Mouse (Mus musculus) myocyte (in vitro differentiated cells): ENCODE measurements around the gene Btrc.

Experiments
- CEBPB ChIP-seq: IDR thresholded peaks from 2 replicates; pipeline ENCODE4 v1.6.1; 2011; ENCODE audit warnings: mild to moderate bottlenecking, moderate library complexity; ENCODE audit not compliant: poor library complexity, insufficient read depth, severe bottlenecking
- E2F4 ChIP-seq: IDR thresholded peaks from one replicate; pipeline ENCODE4 v1.6.1; 2011; ENCODE audit warnings: mild to moderate bottlenecking, control low read depth, moderate library complexity; ENCODE audit not compliant: insufficient read depth
- MAX ChIP-seq: IDR thresholded peaks from one replicate; pipeline ENCODE4 v1.6.1; 2011; ENCODE audit warnings: low read depth, mild to moderate bottlenecking, control low read depth
- MYOD1 ChIP-seq, 3 experiments: IDR thresholded peaks; one replicate each; pipeline ENCODE4 v1.6.1; 2011; ENCODE audit warnings: control low read depth in 2 of 3, low read depth in 2 of 3, mild to moderate bottlenecking in 2 of 3, moderate library complexity in 1 of 3; ENCODE audit not compliant: insufficient read length in 2 of 3, control insufficient read depth in 1 of 3
- MYOG ChIP-seq, 3 experiments: IDR thresholded peaks; one replicate each; pipeline ENCODE4 v1.6.1; 2011; ENCODE audit warnings: control low read depth in 2 of 3, low read depth in 2 of 3, mild to moderate bottlenecking in 2 of 3; ENCODE audit not compliant: insufficient read length in 2 of 3, control insufficient read depth in 1 of 3, insufficient read depth in 1 of 3
- POLR2A ChIP-seq: IDR thresholded peaks from one replicate; pipeline ENCODE4 v1.6.1; 2011; ENCODE audit warnings: low read depth, mild to moderate bottlenecking, control low read depth, moderate library complexity; ENCODE audit not compliant: insufficient read length
- POLR2AphosphoS2 ChIP-seq: IDR thresholded peaks from one replicate; pipeline ENCODE4 v1.6.1; 2011; ENCODE audit warnings: low read depth, control low read depth; ENCODE audit not compliant: insufficient read length
- REST ChIP-seq: IDR thresholded peaks from one replicate; pipeline ENCODE4 v1.6.1; 2011; ENCODE audit warnings: mild to moderate bottlenecking, control low read depth, moderate library complexity; ENCODE audit not compliant: insufficient read depth, insufficient read length
- TCF12 ChIP-seq: IDR thresholded peaks from one replicate; pipeline ENCODE4 v1.6.1; 2011; ENCODE audit warnings: mild to moderate bottlenecking, control low read depth; ENCODE audit not compliant: poor library complexity, insufficient read depth, severe bottlenecking
- USF1 ChIP-seq: IDR thresholded peaks from one replicate; pipeline ENCODE4 v1.6.1; 2011; ENCODE audit warnings: low read depth, mild to moderate bottlenecking, control low read depth, moderate library complexity

DNA sequence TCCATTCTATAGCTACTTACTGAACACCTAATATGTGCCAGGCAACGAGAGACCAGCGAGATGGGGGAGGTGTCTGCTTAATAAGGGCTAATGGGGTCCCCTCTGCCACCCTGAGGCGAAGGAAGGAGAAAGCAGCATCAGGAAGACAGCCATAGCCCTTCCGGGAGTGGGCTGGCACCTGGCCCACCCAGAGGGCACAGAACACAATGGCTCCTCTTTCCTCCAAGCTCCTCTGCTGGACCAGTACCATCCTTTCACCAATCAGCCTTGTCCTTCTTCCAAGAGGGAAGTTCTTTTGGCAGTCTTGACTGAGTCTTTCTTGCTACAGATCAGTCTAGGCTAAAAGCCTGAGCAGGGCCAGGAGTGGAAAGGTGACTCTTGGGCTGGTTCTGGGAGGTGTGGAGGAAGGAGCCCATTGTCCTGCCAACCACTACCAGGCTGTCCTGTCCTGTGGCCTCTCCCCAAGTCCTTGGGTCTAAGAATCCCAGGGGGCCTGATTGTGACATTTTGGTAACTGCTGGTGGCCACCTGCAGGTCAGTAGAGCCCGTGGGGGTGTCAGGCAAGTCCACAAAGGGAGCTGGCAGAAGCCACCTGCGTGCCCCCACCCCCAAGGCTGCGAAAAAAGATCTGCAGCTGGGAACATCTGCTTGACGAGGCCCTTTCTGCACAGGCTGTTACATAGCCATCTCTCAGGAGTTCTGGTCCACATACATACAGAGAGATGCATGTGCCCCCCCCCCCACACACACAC, 177.3 kb downstream of the Btrc start:
- TF ChIP-seq MAX, result no peak
- TF ChIP-seq POLR2A, result no peak
- TF ChIP-seq POLR2AphosphoS2, result no peak
- TF ChIP-seq USF1, result no peak
- no peak for TF ChIP-seq CEBPB
- TF ChIP-seq MYOG (IDR thresholded peaks at IDR 0.05; ENCODE audit: control insufficient read depth in 1 of 3, insufficient read depth in 1 of 3, insufficient read length in 2 of 3, low read depth in 2 of 3), result no peak
- TF ChIP-seq E2F4, result no peak
- no peak for TF ChIP-seq TCF12
- no peak for TF ChIP-seq REST
- TF ChIP-seq MYOD1 (IDR thresholded peaks at IDR 0.05; ENCODE audit: control insufficient read depth in 1 of 3, insufficient read length in 2 of 3, low read depth in 2 of 3), result no peak
